Mouse (Mus musculus) embryo, embryonic 10.5 days (tissue): ENCODE results near the gene Gpr161.
"Not testable (repeated sequence)": the region's sequence is repeated elsewhere in the genome, so short reads cannot be mapped to it uniquely, and the experiment has no call there.

Experiments used
- DNase-seq: peaks from one replicate; pipeline ENCODE4 v3.0.0-alpha.2; 2015; ENCODE audit warnings: low spot score

Gene Gpr161

DNA sequence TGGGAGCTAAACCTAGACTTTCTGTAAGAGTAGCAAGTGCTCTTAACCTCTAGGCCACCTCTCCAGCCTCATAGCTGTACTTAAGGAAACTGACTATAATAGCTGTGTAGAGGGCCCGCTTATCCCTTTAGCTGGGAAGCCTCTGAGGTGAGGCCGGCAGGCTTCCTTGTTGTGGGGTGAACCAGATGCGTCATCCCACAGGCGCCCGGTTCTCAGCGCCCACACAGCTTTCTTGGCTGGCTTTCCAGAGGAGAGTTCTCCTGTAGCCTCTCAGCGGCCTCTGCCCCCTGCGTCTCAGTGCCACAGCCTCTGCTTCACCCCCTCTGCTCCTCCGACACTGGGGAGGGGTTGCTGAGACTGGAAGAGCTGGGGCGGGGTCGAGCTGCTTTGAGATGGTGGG is 20.8 kb downstream of the Gpr161 start:
- DNase-seq = no peak

GRCm38 (mm10) chr1:165320141-165320934 is 24.7 kb downstream of the Gpr161 start:
- DNase-seq = peak; percentile 85

DNA sequence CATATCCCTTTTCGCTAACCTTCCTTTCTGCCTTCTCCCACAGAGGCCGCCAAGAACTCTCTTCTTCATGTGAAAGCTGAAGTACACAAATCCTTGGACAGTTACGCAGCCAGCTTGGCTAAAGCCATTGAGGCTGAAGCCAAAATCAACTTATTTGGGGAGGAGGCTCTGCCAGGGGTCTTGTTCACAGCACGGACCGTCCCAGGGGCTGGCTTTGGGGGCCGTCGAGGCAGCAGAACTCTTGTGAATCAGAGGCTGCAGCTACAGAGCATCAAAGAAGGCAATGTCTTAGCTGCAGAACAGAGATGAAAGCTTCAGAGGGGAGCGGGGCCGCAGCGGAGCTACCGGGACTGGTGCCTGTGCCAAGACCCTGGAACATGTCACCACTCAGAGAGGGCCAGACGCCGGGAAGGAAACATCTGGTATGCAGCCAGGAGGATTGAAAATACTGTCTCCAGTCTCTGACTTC is 25.8 kb downstream of the Gpr161 start:
- no peak for DNase-seq

GRCm38 (mm10) chr1:165321891-165322290 is 26.3 kb downstream of the Gpr161 start:
- DNase-seq = no peak

- no peak for DNase-seq
Observed at GRCm38 (mm10) chr1:165322934-165323333, 27.3 kb downstream of the Gpr161 start.

- DNase-seq = no peak
Observed at GRCm38 (mm10) chr1:165327370-165327769, 31.8 kb downstream of the Gpr161 start.

DNA sequence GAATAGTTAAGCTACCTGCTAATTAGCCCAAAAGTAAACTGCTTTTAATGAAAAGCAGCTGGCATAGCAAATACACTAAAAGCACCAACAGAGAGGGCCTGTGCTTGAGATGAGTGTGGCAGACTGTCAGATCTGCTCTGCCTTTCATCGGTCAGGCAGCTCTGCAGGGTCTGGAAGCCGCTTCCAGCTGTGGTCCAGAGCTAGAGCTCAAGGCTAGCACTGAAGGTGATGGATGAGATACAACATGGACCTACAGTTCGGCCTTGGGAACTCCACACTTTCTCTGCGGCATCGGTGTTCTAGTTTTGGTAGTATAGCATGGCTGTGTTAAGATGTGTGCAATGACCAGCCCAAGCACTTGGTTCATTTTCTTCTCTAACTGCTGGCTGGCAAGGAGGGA is 32.2 kb downstream of the Gpr161 start:
- DNase-seq = peak; percentile 22

GRCm38 (mm10) chr1:165328384-165329289 is 33.0 kb downstream of the Gpr161 start:
- not testable (repeated sequence) for DNase-seq

DNA sequence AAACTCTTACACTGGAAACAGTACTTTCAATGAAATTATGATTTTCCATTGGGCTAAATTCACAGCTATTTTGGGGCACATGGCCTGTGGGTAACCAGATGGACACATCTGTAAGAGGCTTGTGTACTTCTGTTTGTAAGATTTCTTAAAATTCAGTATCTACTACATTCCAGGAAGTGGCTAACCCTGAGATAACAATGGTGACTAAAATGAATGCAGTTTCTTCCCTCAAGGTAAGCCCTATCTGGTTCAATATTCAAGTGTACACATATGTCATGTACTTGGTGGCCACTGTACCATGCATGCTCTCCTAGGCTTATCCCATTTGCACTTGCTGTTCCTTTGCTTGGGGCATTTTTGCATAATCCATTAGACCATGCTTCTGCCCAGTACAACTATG is 35.3 kb downstream of the Gpr161 start:
- DNase-seq = no peak

- DNase-seq = no peak
Observed at GRCm38 (mm10) chr1:165332797-165333196, 37.2 kb downstream of the Gpr161 start.

- no peak for DNase-seq
Observed at GRCm38 (mm10) chr1:165342126-165342525, 46.5 kb downstream of the Gpr161 start.

DNA sequence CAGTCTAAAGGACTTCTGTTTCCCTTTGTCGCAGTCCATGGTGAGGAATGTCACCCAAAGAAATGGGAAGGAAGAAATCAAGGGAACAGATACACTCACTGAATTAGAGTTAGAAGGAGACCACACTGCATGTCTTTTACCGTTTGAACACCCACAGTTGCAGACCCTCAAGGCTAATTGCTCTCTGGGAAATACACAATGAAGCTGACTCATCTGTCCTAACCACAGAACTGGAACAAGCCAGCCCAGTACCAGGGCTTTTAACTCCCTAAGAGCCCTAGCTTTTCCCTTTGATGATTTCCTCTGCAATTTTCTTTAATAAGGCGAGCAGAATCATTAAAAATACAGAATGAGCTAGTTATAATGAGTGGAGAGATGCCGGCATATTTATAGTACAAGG is 48.9 kb downstream of the Gpr161 start:
- peak; percentile 8 for DNase-seq

DNA sequence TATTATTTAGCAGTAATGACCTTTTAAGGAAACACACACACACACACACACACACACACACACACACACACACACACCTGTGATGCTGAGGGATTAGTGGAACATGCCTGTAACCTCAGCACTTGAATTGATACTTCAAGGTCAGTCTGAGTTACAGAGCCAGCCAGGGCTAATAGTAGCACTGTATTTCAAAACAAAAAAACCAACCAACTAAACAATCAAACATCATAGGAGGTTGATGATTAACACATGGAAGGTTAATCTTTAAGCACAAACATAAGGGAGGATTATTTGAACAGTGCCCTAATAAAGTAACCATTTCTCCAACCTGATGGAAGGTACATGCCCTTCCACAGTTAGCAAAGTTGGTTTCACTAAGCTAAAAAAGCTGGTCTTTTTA is 53.0 kb downstream of the Gpr161 start:
- DNase-seq = no peak

GRCm38 (mm10) chr1:165356347-165356746 is 60.8 kb downstream of the Gpr161 start:
- no peak for DNase-seq

GRCm38 (mm10) chr1:165363271-165363670 is 67.7 kb downstream of the Gpr161 start:
- DNase-seq = no peak

DNA sequence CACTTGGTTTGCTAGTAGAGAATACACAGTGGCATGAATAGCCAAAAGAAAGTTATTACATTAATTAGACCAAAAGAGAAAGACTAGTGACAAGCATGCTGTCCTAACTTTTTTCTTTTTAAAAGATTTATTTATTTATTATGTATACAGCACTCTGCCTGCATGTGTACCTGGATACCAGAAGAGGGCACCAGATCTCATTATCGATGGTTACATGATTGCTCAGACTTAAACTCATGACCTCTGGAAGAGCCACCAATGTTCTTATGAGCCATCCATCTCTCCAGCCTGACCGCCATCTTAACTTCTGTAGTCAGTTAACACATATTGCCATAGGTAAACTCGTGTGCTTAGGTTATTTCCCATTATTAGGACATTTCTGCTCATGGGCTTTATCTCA is 69.5 kb downstream of the Gpr161 start:
- DNase-seq = no peak

DNA sequence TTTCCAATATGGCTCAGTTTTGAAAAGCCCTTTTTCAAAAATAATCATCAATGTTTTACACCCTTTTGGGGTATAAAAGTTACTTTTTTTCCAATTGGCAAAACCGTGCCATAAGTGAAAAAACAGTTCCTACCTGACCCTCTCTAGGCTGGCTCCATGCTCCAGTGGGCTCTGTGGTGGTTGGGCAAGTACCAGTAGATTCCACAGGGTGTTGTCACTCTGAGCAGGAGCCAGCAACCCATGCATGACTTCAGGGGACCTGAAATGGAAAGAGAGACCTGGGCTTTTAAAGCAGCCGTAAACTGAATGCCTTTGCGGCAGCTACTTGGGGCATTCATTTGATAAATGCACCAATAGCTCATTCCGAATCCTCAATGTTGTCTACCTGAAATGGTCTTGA is 75.4 kb downstream of the Gpr161 start:
- no peak for DNase-seq

DNA sequence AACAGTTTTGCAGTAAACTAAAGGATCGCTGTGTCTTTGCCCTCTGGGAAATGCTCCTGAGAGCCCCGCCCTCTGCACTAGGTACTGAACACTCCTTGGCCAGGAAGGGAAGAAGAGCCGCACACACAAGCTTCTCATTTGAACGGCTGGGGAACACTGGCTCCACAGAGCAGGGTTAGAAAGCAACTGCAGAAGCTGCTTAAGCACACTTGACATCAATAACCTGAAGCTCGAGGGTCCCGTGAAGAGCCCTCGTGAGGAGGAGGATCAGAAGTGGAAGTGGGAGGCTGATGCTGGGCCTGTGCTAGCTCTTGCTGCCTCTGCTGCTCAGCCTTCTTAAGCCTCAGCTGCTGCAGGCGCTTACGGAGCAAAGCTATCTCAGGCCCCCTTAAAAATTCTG is 78.2 kb downstream of the Gpr161 start:
- DNase-seq = no peak
